Mouse (Mus musculus): ENCODE measurements at regions not wholly inside any gene's neighbourhood (a gene's known extent, or its start where the extent isn't known, plus 50 kb on each side); places are given as distances from the start of the nearest gene placed in this dataset.

GRCm38 (mm10) chr12:6211266-6211665 is 835.8 kb upstream of the Klhl29 start:
- no peak for DNase-seq

GRCm38 (mm10) chr12:6189232-6189631 is 813.8 kb upstream of the Klhl29 start:
- DNase-seq, result no peak

DNA sequence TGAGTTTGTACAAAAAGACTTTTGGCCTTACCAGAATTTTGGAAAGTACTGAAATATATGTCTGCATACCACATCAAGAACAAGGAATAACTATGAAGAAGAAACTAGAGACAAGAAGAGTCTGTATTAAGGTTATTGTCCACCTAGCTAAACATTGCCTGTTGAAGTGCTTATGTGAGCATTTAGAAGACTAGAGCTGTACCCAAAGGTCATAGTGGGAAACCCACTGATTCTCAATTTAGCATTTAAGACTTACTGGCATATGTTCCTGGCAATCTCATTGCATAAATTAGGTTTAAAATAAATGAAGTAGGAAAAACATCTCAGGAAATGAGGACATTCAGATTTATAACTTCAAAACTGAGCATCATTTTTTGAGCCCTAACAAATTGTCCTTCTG is 793.3 kb upstream of the Klhl29 start:
- no peak for DNase-seq

DNA sequence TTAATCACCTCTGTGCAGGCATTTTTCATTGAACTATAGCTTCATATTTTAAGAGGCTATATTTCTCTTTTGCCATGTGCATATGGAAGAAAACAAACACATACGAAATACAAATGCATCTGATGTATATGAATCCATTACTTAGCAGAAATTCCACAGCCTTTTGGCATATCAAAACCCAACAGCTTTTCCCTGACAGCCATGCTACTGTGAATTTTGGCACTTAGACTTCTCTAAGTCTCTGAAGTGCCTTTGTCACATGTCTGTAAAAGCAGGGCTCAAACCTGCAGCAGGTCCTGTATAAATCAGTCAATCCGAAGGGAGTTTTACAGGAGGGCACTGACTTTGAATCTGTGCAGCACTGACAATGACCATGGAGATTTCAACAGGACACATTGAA is 778.8 kb upstream of the Klhl29 start:
- DNase-seq, result no peak

GRCm38 (mm10) chr12:6151476-6151875 is 776.0 kb upstream of the Klhl29 start:
- DNase-seq, result no peak

DNA sequence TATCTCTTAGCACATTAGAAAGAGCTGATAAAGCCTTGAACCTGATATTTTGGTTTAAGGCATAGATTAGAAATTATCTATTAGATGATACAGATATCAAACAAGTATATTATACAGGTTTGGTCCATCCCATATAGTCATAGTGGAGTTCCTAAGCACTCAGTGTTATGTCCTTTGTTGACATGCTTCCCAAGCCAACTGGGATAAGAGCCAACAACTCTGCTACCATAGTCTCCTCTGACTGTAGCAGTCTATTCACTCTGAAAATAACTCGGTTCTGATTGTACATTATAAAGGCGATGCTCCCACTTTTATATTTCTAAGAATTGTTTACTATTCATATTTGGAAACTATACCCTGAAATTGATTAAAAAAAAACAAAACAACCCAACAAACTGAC is 757.0 kb upstream of the Klhl29 start:
- DNase-seq, result no peak

GRCm38 (mm10) chr12:6119557-6119956 is 744.1 kb upstream of the Klhl29 start:
- DNase-seq, result no peak

DNA sequence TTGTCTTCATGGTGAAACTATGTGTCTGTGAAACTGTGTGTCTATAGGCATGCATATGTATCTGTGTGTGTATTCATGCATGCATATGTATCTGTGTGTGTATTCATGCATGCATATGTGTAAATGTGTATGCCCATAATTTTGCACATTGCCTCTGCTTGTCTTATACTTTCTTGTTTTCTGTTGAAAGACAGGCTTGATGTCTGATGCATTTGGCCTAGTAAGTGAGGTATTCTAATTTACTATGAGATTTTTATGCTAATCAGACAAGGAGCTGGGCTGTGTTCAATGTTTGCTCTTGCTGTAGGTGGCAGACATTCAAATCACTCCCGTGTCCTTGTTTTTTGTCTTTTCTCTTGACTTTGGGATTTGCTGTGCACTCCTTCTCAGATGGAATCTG is 739.8 kb upstream of the Klhl29 start:
- DNase-seq, result no peak

- DNase-seq, result no peak
Observed at GRCm38 (mm10) chr12:6097295-6097694, 721.8 kb upstream of the Klhl29 start.

DNA sequence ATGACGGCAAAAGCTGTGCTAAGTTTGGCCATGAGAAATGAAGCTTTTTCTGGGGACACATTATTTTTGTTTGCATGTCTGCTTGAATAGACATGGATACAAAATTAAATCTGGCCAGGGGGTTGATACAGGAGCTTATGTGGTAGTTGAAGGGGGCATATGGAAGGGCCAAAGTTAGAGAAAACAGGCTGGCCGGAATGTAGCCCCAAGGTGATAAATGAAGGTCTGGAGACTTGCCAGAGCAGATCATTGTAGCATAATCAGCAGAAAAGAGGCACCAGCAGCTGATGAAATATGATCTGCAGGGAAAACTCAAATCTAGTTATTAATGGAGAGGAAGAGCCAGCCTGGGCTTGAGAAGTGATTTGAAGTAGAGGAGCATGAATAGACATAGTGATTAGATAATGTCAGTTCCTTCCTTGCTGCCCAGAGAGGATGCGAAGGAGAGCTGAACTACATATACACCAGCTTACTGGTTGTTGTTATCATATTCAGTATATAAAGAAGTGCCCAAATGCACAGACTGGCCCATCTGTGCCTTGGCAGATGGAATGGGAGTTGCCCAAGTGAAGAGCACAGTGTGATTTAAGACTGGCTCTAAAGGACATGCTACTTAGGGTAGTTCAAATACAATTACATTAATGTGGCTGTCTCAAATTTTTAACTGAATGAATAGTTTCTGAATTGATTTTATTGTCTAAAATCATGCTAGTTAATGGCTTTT is 712.3 kb upstream of the Klhl29 start:
- no peak for DNase-seq

DNA sequence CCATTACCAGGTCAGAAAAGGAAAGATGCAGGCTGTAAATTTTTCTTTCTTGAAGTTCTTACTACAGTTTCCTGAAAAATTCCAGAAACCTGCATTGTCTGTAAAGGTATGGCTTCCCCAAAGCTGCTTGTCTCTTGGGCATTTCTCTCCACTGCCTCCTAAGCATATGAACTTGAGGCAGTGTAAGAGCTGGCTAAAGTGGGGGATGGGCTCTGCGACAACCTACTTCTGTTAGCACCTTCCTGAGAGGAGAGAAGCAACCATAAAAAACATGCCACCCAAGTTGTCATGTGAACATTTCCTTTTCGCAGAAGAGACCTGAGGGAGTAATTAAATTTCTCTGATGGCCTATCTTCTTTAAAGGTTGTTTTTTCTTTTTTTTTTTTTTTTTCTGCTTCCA is 711.6 kb upstream of the Klhl29 start:
- no peak for DNase-seq

GRCm38 (mm10) chr12:6046866-6047689 is 671.6 kb upstream of the Klhl29 start:
- DNase-seq, result no peak

DNA sequence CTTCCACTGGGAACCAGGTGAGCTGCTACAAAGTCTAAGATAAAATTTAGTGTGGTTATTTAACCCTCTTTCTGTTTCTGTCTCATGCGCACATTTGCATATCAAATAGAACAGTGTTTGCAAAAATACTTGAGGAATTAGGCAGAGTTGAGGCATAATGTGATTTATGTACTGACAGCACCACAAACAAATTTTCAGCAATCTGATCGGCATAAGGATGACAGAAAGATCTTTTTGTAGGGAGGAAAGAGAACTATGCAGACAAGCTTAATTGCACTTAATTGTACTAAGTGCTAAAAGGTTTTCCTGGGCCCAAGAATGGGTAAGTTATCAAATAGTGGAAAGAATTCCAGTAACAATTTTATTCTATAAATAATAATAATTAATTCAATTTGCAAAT is 670.6 kb upstream of the Klhl29 start:
- no peak for DNase-seq

- DNase-seq, result no peak
Observed at GRCm38 (mm10) chr12:6042326-6042725, 666.8 kb upstream of the Klhl29 start.

DNA sequence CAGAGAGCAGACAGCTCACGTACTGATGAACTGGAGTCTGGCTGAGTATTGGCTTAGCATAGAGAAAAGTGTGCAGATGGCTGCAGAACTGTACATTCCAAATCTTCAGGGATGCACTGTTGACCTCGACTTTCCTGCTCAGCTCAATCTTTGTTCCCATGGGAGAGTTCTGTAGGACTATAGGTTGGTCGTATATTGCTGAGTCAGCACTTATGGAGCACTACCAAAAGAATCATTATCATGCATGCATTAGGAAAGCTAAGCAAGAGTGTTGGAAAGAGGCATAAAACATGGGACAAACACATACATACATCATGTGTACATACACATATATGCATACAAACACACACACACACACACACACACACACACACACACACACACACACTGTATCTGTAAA is 648.6 kb upstream of the Klhl29 start:
- no peak for DNase-seq

DNA sequence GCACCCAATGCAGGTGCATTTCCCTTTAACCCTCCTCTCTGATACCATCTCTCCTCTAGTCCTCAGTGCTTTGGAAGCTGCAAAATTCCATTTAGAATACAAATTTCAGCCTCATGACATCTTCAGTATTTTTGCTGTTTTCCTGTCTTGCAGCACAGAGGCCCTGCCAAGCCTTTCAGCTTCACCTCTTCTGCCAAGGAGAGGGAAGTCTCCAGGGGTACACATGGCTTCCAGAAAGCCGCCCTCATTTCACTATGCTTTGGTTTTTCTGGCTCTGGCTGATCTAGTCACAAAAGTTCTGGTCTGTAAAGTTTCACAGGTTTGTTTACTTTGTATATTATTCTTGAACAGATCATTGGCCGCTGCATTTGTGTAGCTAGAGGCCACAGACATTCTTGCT is 647.0 kb upstream of the Klhl29 start:
- DNase-seq, result no peak

GRCm38 (mm10) chr12:6000961-6001360 is 625.5 kb upstream of the Klhl29 start:
- no peak for DNase-seq

GRCm38 (mm10) chr12:5997366-5997765 is 621.9 kb upstream of the Klhl29 start:
- no peak for DNase-seq

GRCm38 (mm10) chr12:5996672-5997071 is 621.2 kb upstream of the Klhl29 start:
- DNase-seq, result no peak

DNA sequence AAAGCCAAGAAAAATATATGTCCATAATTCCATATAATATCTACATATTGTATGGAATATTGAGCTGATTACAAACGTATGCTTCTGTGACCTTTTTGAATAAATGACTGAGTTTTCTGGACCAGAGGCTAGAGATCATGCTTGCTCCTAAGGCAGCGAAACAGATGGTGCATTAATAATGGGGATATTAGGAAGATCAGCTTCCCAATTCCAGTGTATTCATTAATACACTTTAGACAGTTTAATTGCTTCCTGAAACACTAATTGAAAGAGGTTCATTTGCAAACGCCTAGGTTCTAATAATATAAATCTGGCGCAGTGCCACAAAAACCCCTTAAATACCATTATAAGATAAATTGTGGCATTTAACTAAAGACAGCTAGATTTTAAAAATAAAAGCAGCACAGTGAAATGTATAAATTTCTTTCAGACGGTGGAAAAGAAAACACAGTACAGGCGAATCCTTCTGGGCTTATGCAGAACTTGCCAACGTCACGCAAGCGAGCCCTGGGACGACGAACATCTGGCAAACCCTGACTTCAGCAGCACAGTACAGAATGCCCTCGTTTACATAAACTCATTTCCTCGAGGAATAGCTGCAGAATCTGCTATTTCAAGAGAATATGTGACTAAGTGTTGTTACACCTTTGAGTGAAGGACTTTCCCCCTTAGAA is 608.6 kb upstream of the Klhl29 start:
- DNase-seq, result no peak

DNA sequence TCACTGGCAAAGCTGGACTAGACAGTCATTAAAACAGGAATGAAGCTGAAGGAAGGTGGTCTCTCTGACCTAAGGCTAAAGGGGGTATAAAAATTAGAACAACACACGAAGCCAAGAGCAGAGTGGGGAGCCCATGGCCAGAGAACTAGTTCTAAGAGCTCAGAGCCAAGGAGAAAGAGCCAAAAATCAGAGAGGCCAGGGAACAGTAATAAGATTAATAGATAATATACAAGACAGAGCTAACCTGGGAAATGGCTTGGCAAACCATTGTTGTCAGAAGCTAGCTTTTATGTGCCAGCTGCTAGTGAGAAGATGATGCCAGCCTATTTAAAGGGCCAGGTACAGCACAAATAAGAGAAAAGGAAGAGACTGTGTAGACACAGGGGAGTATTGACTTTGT is 606.6 kb upstream of the Klhl29 start:
- DNase-seq, result no peak

DNA sequence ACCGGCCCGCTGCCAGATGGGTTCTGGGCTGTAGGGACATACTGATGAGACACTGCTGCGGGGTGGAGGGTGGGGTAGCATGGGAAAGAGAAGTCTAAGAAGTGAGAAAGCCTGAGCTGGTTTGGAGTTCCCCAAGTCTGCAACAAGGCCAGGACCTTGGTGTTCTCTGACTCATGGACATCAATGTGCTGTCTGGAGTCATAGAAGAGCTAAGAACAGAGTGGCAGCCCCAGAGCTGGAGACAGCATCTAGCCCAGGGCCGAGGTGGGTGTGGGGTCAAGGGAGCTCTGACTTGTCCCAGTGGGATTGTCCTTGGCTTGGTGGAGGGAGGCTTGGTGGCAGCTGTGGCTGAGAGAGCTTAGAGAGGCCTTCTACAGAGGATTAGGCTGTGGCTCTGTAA is 600.4 kb upstream of the Klhl29 start:
- no peak for DNase-seq

GRCm38 (mm10) chr12:5969556-5969955 is 594.1 kb upstream of the Klhl29 start:
- DNase-seq, result no peak

GRCm38 (mm10) chr12:5956141-5956540 is 580.7 kb upstream of the Klhl29 start:
- DNase-seq, result no peak
